Mouse (Mus musculus) hindbrain, embryonic 14.5 days (tissue): ENCODE measurements around the gene Poc1b. TPM values are rescaled to one million over a fixed set of nuclear protein-coding genes. Genes with fewer than 3 reads are reported as not detected.

Experiments
- ATAC-seq: fragments of 200-750 bp; cut with Nextera tagmentation; 2 replicates; pipeline ENCODE4 v1.8.0; 2017; ENCODE audit warnings: moderate number of reproducible peaks, mild to moderate bottlenecking, moderate TSS enrichment, moderate library complexity; ENCODE audit not compliant: low FRiP score
- DNase-seq: peaks from one replicate; pipeline ENCODE4 v3.0.0-alpha.2; 2015; ENCODE audit warnings: low spot score
- H3K27ac ChIP-seq: fragments of 300-500 bp; sonication (generic); 2 replicates; pipeline ENCODE4 v1.5.1; 2014; ENCODE audit warnings: mild to moderate bottlenecking, moderate library complexity
- H3K27me3 ChIP-seq: fragments of 300-500 bp; sonication (generic); 2 replicates; pipeline ENCODE4 v1.6.1; 2014; ENCODE audit warnings: mild to moderate bottlenecking, low read length, mixed read lengths; ENCODE audit not compliant: control insufficient read depth, insufficient read depth
- H3K36me3 ChIP-seq: fragments of 300-500 bp; sonication (generic); replicated peaks from 2 replicates; pipeline ENCODE4 v1.6.1; 2014; ENCODE audit not compliant: control insufficient read depth, insufficient read depth
- H3K4me1 ChIP-seq: fragments of 300-500 bp; sonication (generic); replicated peaks from 2 replicates; pipeline ENCODE4 v1.6.1; 2014; ENCODE audit warnings: antibody characterized with exemption, low read length, mixed read lengths; ENCODE audit not compliant: control insufficient read depth, insufficient read depth
- H3K4me2 ChIP-seq: fragments of 300-500 bp; sonication (generic); replicated peaks from 2 replicates; pipeline ENCODE4 v1.6.1; 2014; ENCODE audit warnings: mild to moderate bottlenecking, moderate library complexity
- H3K4me3 ChIP-seq: fragments of 300-500 bp; sonication (generic); replicated peaks from 2 replicates; pipeline ENCODE4 v1.5.1; 2014; ENCODE audit warnings: mild to moderate bottlenecking, low read length
- H3K9ac ChIP-seq: fragments of 300-500 bp; sonication (generic); 2 replicates; pipeline ENCODE4 v1.6.1; 2014
- H3K9me3 ChIP-seq: fragments of 300-500 bp; sonication (generic); 2 replicates; pipeline ENCODE4 v1.6.1; 2016; ENCODE audit warnings: low read length; ENCODE audit not compliant: control insufficient read depth
- WGBS: fragments of 180-500 bp; shearing (Covaris S2); extraction: QIAGEN DNeasy Blood & Tissue Kit; methylation state at CpG from one replicate; pipeline ENCODE4 v1.1.7; 2014; 5-methylcytosine and 5-hydroxymethylcytosine counted together
- polyA plus RNA-seq: library from polyadenylated mRNA; unstranded; fragments of >200 nt; fragmentation: Nextera tagmentation; extraction: Ambion mirVana; gene quantifications from 2 replicates; pipeline ENCODE4 v1.2.1, GENCODE M21; 2014

Gene Poc1b
- polyA plus RNA-seq, 1 experiment from 2014 or later = 12.5 TPM

GRCm38 (mm10) chr10:99221540-99221939 is 114.7 kb downstream of the Poc1b start:
- no peak overlapping the region for H3K4me2 ChIP-seq
- ATAC-seq (no peak), DNase-seq (no peak)
- no peaks in the 10 kb centered on the region for H3K9me3 ChIP-seq
- no peak overlapping the region for H3K4me3 ChIP-seq
- no peaks in the 10 kb centered on the region for H3K27me3 ChIP-seq
- H3K9ac ChIP-seq = no peak overlapping the region
- 93% methylated on average over 8 of the region's 8 CpGs for WGBS
- H3K27ac ChIP-seq = no peak overlapping the region
- H3K36me3 ChIP-seq = no peaks in the 10 kb centered on the region
- H3K4me1 ChIP-seq = no peaks in the 10 kb centered on the region

DNA sequence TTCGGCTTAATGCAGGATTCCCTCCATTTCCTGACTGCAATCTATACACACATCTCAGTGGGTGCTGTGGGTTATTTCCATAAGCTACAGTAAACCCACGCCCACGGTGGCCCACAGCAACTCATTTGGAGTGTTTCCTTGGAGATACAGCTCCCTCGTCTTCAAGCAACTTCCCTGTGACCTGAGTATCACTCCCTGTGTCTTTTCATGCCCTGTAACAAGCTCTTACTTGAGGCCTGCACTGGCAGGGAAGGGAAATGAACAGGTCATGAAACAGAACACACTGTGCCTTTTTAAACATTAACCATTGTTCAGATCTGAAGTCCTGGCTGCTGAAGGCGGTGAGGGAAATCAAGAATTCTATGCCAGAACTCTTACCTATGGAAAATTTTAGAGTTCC is 115.9 kb downstream of the Poc1b start:
- Histone ChIP-seq H3K4me2 (no peak overlapping the region), H3K4me3 (no peak overlapping the region), H3K27me3 (no peaks in the 10 kb centered on the region), H3K9ac (no peak overlapping the region), H3K27ac (no peak overlapping the region), H3K4me1 (peaks cover 2% of the 10 kb centered on the region; the same call in 1 of the 2 replicates), H3K9me3 (no peaks in the 10 kb centered on the region), H3K36me3 (no peaks in the 10 kb centered on the region)
- no peak for DNase-seq
- ATAC-seq = no peak
- 83% methylated on average over 5 of the region's 5 CpGs for WGBS

DNA sequence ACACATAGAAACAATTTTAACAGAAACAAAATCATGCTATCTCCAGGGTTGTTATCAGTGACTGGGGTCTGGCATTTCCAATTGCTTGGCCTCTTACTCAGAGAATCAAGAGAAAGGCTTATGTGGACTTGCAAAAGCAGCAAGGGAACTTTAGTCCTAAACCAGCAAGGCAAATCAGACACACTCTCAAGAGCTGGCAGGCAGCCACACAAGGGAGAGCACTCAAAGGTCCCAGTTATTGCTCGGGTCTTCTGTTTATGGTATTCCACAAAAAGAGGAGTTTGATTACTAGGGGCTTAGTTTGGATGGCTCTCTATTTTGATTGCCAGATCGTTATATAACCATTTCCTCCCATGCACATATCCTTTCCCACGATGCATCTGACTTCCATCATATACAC is 117.4 kb downstream of the Poc1b start:
- H3K36me3 ChIP-seq = no peaks in the 10 kb centered on the region
- whole genome bisulfite sequencing = 79% methylated on average over 3 of the region's 3 CpGs
- H3K4me1 ChIP-seq = peaks cover 15% of the 10 kb centered on the region
- no peak overlapping the region for H3K27ac ChIP-seq
- H3K9ac ChIP-seq = no peak overlapping the region
- no peak overlapping the region for H3K4me3 ChIP-seq
- no peaks in the 10 kb centered on the region for H3K9me3 ChIP-seq
- H3K27me3 ChIP-seq = no peaks in the 10 kb centered on the region
- H3K4me2 ChIP-seq = no peak overlapping the region
- ATAC-seq (no peak), DNase-seq (no peak)

GRCm38 (mm10) chr10:99226782-99227181 is 119.9 kb downstream of the Poc1b start:
- H3K27ac ChIP-seq = no peak overlapping the region
- H3K9ac ChIP-seq = no peak overlapping the region
- H3K4me1 ChIP-seq = peaks cover 18% of the 10 kb centered on the region
- no peak overlapping the region for H3K4me3 ChIP-seq
- H3K9me3 ChIP-seq = no peaks in the 10 kb centered on the region
- ATAC-seq = no peak
- no peak overlapping the region for H3K4me2 ChIP-seq
- DNase-seq = no peak
- H3K36me3 ChIP-seq = no peaks in the 10 kb centered on the region
- WGBS = 94% methylated on average over 5 of the region's 5 CpGs
- H3K27me3 ChIP-seq = no peaks in the 10 kb centered on the region

DNA sequence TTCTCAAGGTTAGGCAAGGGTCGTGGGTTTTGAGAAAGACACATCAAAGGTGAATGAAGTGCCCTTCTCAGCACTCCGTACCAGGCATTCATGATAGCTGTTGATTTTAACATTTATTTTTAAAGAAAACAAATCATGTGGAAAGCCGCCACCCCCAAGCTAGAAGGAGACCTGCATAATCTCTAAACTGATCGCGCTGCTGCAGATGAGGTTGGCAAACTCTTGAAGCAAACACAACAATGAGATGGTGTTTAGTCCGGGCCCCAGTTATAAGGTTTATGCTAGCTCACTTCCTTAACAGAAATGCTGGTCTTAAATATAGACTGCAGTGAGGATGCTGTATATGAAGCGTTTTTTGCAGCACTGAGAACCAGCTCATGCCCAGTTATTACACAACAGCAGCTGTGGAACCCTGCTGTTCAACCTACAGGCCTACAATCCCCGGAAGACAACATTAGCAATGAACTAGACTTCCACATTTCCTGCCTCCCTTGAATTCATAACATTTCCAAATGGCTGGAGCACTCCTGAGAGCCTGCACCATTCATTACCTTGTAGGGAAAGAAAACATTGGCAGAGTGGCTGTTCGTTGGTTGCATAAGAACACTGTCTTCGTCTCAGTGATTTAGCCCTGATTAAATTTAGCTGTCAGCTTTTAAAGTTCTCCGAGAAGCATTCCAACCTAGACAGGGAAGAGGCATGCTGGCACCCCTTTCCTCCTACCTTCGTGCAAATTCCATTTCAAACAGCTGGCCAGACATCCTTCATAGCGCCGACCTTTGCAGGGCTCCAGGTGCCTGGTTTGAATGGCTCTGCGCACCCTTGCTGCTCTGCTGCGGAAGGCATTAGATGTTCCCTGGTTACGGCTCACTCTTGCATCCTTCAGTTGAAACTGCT is 121.4 kb downstream of the Poc1b start:
- Histone ChIP-seq H3K9me3 (no peaks in the 10 kb centered on the region), H3K36me3 (no peaks in the 10 kb centered on the region), H3K9ac (no peak overlapping the region; the same call in 1 of the 2 replicates), H3K4me1 (peaks cover 18% of the 10 kb centered on the region), H3K27me3 (no peaks in the 10 kb centered on the region), H3K4me3 (no peak overlapping the region), H3K27ac (peak overlapping the region; percentile 66), H3K4me2 (peak overlapping the region; percentile 31; the same call in 1 of the 2 replicates)
- 35% methylated on average over 17 of the region's 17 CpGs for WGBS
- ATAC-seq = peak; percentile 31; the same call in 1 of the 2 replicates
- DNase-seq = no peak

- WGBS = 17% methylated on average over 16 of the region's 16 CpGs
- no peak; the same call in 1 of the 2 replicates for ATAC-seq
- peak; percentile 44 for DNase-seq
- H3K27me3 ChIP-seq = no peaks in the 10 kb centered on the region
- no peaks in the 10 kb centered on the region for H3K36me3 ChIP-seq
- H3K27ac ChIP-seq = no peak overlapping the region
- H3K4me2 ChIP-seq = peak overlapping the region; percentile 18; the same call in 1 of the 2 replicates
- H3K4me3 ChIP-seq = no peak overlapping the region
- H3K9ac ChIP-seq = no peak overlapping the region
- H3K9me3 ChIP-seq = no peaks in the 10 kb centered on the region
- peaks cover 18% of the 10 kb centered on the region for H3K4me1 ChIP-seq
Observed at GRCm38 (mm10) chr10:99229031-99229684, 122.3 kb downstream of the Poc1b start.

DNA sequence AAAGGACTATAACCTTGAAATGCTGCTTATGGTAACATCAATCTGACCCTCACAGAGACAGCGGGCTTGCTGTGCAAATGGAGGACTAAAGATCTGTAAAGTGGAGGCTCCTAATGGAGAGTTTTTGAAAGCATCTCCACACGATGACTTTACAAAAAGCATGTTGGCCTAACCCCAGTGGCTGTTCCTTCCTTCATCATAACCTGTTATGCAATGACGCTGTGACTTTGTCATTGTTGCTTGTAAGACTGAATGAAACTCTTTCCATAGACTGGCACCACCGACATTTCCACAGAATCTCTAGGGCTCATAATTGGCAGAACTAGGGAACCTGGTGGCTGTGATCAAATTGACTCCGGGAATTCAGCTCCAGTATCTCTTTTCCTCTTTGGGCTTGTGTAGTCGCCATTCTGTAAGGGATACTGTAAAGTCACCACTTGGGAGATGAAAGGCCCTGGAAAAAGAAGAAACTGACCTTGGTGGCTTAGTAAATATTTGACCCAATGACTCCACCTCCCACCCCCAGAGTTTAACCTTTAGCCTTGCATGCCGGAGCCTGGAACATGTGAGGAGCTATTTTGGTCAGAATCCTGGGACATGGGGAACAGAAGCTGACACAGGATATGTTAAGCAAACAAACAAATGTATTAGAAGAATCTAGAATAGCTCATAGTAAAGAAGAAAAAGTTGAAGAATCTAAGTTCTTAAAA is 125.8 kb downstream of the Poc1b start:
- peaks cover 17% of the 10 kb centered on the region for H3K4me1 ChIP-seq
- no peak overlapping the region for H3K9ac ChIP-seq
- no peaks in the 10 kb centered on the region for H3K27me3 ChIP-seq
- 80% methylated on average over 7 of the region's 7 CpGs for WGBS
- DNase-seq (no peak), ATAC-seq (no peak)
- no peak overlapping the region for H3K4me3 ChIP-seq
- H3K4me2 ChIP-seq = no peak overlapping the region
- H3K27ac ChIP-seq = no peak overlapping the region
- H3K9me3 ChIP-seq = no peaks in the 10 kb centered on the region
- no peaks in the 10 kb centered on the region for H3K36me3 ChIP-seq

DNA sequence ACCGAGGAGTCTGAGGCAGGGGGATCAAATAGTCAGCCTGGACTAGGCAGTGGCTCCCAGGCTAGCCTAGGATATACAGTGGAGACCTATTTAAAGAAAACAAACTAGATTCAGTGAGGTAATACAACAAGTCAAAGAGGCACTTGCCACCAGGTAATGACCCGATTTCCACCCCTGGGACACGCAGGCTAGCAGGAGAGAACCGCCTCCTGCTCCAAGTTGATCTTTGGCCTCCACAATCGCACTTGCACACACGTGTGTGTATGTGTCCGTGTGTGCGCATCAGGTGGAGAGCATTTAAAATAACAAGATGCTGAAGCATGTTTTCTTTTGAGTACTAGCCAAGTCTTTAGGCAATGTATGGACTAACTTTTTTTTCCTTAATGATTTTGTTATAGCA is 127.5 kb downstream of the Poc1b start:
- H3K4me2 ChIP-seq = no peak overlapping the region
- no peaks in the 10 kb centered on the region for H3K27me3 ChIP-seq
- WGBS = 92% methylated on average over 8 of the region's 8 CpGs
- ATAC-seq (no peak), DNase-seq (no peak)
- H3K36me3 ChIP-seq = no peaks in the 10 kb centered on the region
- H3K4me1 ChIP-seq = 0 out of 2 replicates have a peak, but pooled peaks cover 1% of the 10 kb centered on the region
- no peak overlapping the region for H3K27ac ChIP-seq
- H3K9ac ChIP-seq = no peak overlapping the region
- H3K9me3 ChIP-seq = no peaks in the 10 kb centered on the region
- H3K4me3 ChIP-seq = no peak overlapping the region

- no peaks in the 10 kb centered on the region for H3K27me3 ChIP-seq
- DNase-seq (no peak), ATAC-seq (no peak)
- H3K27ac ChIP-seq = no peak overlapping the region
- 90% methylated on average over 9 of the region's 9 CpGs for WGBS
- H3K9ac ChIP-seq = no peak overlapping the region
- H3K36me3 ChIP-seq = no peaks in the 10 kb centered on the region
- no peak overlapping the region for H3K4me3 ChIP-seq
- no peaks in the 10 kb centered on the region for H3K9me3 ChIP-seq
- no peaks in the 10 kb centered on the region for H3K4me1 ChIP-seq
- no peak overlapping the region for H3K4me2 ChIP-seq
Observed at GRCm38 (mm10) chr10:99235081-99235480, 128.2 kb downstream of the Poc1b start.
